ENCODE assay signal across 10 mouse cellular contexts in the genomic region with DNA sequence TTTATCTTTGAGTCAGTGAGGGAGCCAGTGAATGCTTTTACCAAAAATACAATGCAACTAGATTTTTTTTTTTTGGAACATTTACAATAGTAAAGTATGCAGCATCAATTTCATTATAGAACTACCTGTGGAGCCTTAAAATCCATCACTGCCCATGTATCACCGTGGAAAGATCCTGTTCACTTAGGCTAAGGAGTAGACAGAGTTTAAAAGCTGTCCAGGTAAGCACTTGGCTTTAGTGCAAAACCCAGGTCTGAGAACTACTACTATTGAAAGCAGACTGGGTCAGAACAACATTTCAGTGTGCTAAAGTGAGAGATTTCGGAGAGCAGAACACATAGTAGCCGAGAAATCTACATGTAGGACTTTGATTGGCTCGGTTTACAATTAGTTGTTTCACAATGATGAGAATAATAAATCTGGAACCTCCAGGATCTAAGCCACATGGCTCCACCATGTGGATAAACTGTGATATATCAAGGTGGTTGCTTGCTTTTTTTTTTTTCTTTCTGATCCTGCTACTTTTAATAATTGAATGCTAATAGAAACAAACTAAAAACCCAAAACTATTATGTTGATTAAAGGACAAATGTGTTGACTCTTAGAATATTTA. TPM values are rescaled to one million over a fixed set of nuclear protein-coding genes. Genes with fewer than 3 reads are reported as not detected.
DNase-seq lines count a peak whose midpoint lies in the region; ATAC-seq lines count a peak whose summit lies in the region.
"Had no signal": no experiment of that assay in that cellular context is flagged by ENCODE, and none has a peak within 500 bp of the region (broad histone marks: within the 10 kb centered on the region; RNA-seq: fewer than 3 reads in every experiment).

No protein-coding gene starts in this region.

- DNase-seq in cerebellum, postnatal 14 days, result peak; percentile 16 to 31
- DNase-seq in cerebellum, adult 11 months, result no peak
- no peak for DNase-seq in midbrain, embryonic 11.5 days (ENCODE audit: low spot score, missing footprints)
- peak; percentile 5 for DNase-seq in splenic B cell, adult 2 months (ENCODE audit: low read depth, low spot score)
- no peak for DNase-seq in gastrocnemius, postnatal 25 days
- DNase-seq in kidney, postnatal 10 days, result no peak
- DNase-seq: thymus, postnatal 4 days had no signal

- no peaks in the 10 kb centered on the region for H3K36me3 ChIP-seq in midbrain, embryonic 12.5 days
- H3K36me3 ChIP-seq in midbrain, embryonic 11.5 days (ENCODE audit: control insufficient read depth, insufficient read depth, low read length), result no peaks in the 10 kb centered on the region
- no peaks in the 10 kb centered on the region for H3K36me3 ChIP-seq in hindbrain, embryonic 12.5 days
- no peaks in the 10 kb centered on the region for H3K36me3 ChIP-seq in splenic B cell, adult 2 months (ENCODE audit: control insufficient read depth, insufficient read depth, low read length, poor library complexity, severe bottlenecking)
- H3K36me3 ChIP-seq: liver, embryonic 15.5 days had no signal

- no peak overlapping the region for H3K4me2 ChIP-seq in midbrain, embryonic 12.5 days (replicated peaks)
- H3K4me2 ChIP-seq in midbrain, embryonic 11.5 days, result no peak overlapping the region
- peak overlapping the region; percentile 30; the same call in 1 of the 2 replicates for H3K4me2 ChIP-seq in hindbrain, embryonic 12.5 days (replicated peaks)
- H3K4me2 ChIP-seq: liver, embryonic 15.5 days had no signal

- H3K27ac ChIP-seq in midbrain, embryonic 12.5 days (replicated peaks), result no peak overlapping the region
- H3K27ac ChIP-seq in midbrain, embryonic 11.5 days (ENCODE audit: low read depth, low read length), result no peak overlapping the region
- no peak overlapping the region for H3K27ac ChIP-seq in hindbrain, embryonic 12.5 days
- H3K27ac ChIP-seq: liver, embryonic 15.5 days had no signal

- H3K27me3 ChIP-seq in midbrain, embryonic 12.5 days, result no peaks in the 10 kb centered on the region
- no peaks in the 10 kb centered on the region for H3K27me3 ChIP-seq in midbrain, embryonic 11.5 days (ENCODE audit: control insufficient read depth, insufficient read depth, low read length)
- H3K27me3 ChIP-seq in hindbrain, embryonic 12.5 days, result no peaks in the 10 kb centered on the region
- H3K27me3 ChIP-seq in splenic B cell, adult 2 months (ENCODE audit: control insufficient read depth, insufficient read depth, low read length, poor library complexity, severe bottlenecking), result no peaks in the 10 kb centered on the region
- H3K27me3 ChIP-seq: liver, embryonic 15.5 days had no signal

- H3K9me3 ChIP-seq in midbrain, embryonic 12.5 days, result no peaks in the 10 kb centered on the region
- no peaks in the 10 kb centered on the region for H3K9me3 ChIP-seq in midbrain, embryonic 11.5 days (ENCODE audit: control insufficient read depth, low read length)
- no peaks in the 10 kb centered on the region; the same call in 1 of the 2 replicates for H3K9me3 ChIP-seq in hindbrain, embryonic 12.5 days (replicated peaks)
- H3K9me3 ChIP-seq: liver, embryonic 15.5 days had no signal

- no peaks in the 10 kb centered on the region for H3K4me1 ChIP-seq in midbrain, embryonic 12.5 days
- H3K4me1 ChIP-seq in midbrain, embryonic 11.5 days (ENCODE audit: control insufficient read depth, insufficient read depth, low read length), result no peaks in the 10 kb centered on the region
- H3K4me1 ChIP-seq in hindbrain, embryonic 12.5 days, result no peaks in the 10 kb centered on the region
- H3K4me1 ChIP-seq: liver, embryonic 15.5 days had no signal

- 43% methylated on average over 4 of the region's 4 CpGs for WGBS in midbrain, embryonic 12.5 days
- 55% methylated on average over 4 of the region's 4 CpGs for WGBS in midbrain, embryonic 11.5 days
- WGBS in hindbrain, embryonic 12.5 days, result 34% methylated on average over 4 of the region's 4 CpGs

- H3K9ac ChIP-seq in midbrain, embryonic 12.5 days (replicated peaks), result no peak overlapping the region
- no peak overlapping the region for H3K9ac ChIP-seq in midbrain, embryonic 11.5 days (ENCODE audit: low read length)
- H3K9ac ChIP-seq in hindbrain, embryonic 12.5 days, result no peak overlapping the region
- H3K9ac ChIP-seq: liver, embryonic 15.5 days had no signal

- peak; percentile 16; the same call in 1 of the 2 replicates for ATAC-seq in midbrain, embryonic 12.5 days (ENCODE audit: low FRiP score, low read depth)
- no peak for ATAC-seq in midbrain, embryonic 11.5 days (ENCODE audit: low FRiP score)
- ATAC-seq in hindbrain, embryonic 12.5 days (ENCODE audit: low FRiP score), result no peak

- no peak overlapping the region for H3K4me3 ChIP-seq in midbrain, embryonic 12.5 days
- H3K4me3 ChIP-seq in midbrain, embryonic 11.5 days (ENCODE audit: low read depth, low read length), result no peak overlapping the region
- H3K4me3 ChIP-seq in hindbrain, embryonic 12.5 days, result no peak overlapping the region
- H3K4me3 ChIP-seq: liver, embryonic 15.5 days had no signal

RNA-seq across cellular contexts. Expression of gene Ccnh, which starts 24.6 kb away (rescaled TPM):
- 103 and 109 TPM in 2 replicates for polyA plus RNA-seq in midbrain, embryonic 12.5 days (2016; fragmentation: Nextera tagmentation; extraction: Ambion mirVana)
- polyA plus RNA-seq in midbrain, embryonic 11.5 days (2014; fragmentation: Nextera tagmentation; extraction: Ambion mirVana), result 113 and 119 TPM in 2 replicates
- polyA plus RNA-seq in hindbrain, embryonic 12.5 days (2016; fragmentation: Nextera tagmentation; extraction: Ambion mirVana), result 101 and 115 TPM in 2 replicates
- total RNA-seq in gastrocnemius, postnatal 25 days (2021), result 10 to 100 TPM; 19.1 to 23.7 TPM

Comparison
In these comparisons a context has a peak if more than half of its experiments do, and no peak if none do; other contexts are left out.
1. DNase-seq: peak in cerebellum, postnatal 14 days (2 of 2) and splenic B cell, adult 2 months (single experiment); none in cerebellum, adult 11 months (single experiment), midbrain, embryonic 11.5 days (single experiment), gastrocnemius, postnatal 25 days (single experiment) and kidney, postnatal 10 days (single experiment).